Mouse (Mus musculus): Measurements from ENCODE around the gene Lrr1. TPM values are rescaled to one million over a fixed set of nuclear protein-coding genes. Genes with fewer than 3 reads are reported as not detected.

Gene Lrr1
- total RNA-seq, 2 experiments from 2014 or later: 2.7 to 5.4 TPM

- DNase-seq (ENCODE audit: low spot score in 2 of 2): peak; percentile 14 to 43
Observed at GRCm38 (mm10) chr12:69197378-69198163, 29.0 kb downstream of the Lrr1 start.

GRCm38 (mm10) chr12:69198164-69198535 lies 29.5 kb downstream of the Lrr1 start, which contains the start of gene Dnaaf2:
TSS of gene Dnaaf2 (minus strand) at chr12:69198429.
- peak; percentile 51 to 72 for DNase-seq (ENCODE audit: low spot score in 2 of 2)

GRCm38 (mm10) chr12:69198985-69199384 lies 30.4 kb downstream of the Lrr1 start:
- DNase-seq (ENCODE audit: low spot score in 2 of 2): no peak

GRCm38 (mm10) chr12:69204052-69204833 lies 35.6 kb downstream of the Lrr1 start, which contains the start of gene Gm49384:
TSS of gene Gm49384 (minus strand) at chr12:69204267.
- no peak for DNase-seq (ENCODE audit: low spot score in 2 of 2)

- no peak for DNase-seq (ENCODE audit: low spot score in 2 of 2)
Observed at GRCm38 (mm10) chr12:69207396-69207795, 38.8 kb downstream of the Lrr1 start.

GRCm38 (mm10) chr12:69207926-69208325 lies 39.3 kb downstream of the Lrr1 start:
- no peak for DNase-seq (ENCODE audit: low spot score in 2 of 2)

- no peak for DNase-seq (ENCODE audit: low spot score in 2 of 2)
Observed at GRCm38 (mm10) chr12:69208520-69208919, 39.9 kb downstream of the Lrr1 start.

- DNase-seq (ENCODE audit: low spot score in 2 of 2): no peak
Observed at GRCm38 (mm10) chr12:69210056-69210979, 41.7 kb downstream of the Lrr1 start.

GRCm38 (mm10) chr12:69211057-69211456 lies 42.4 kb downstream of the Lrr1 start:
- DNase-seq (ENCODE audit: low spot score in 2 of 2): no peak

- DNase-seq (ENCODE audit: low spot score in 2 of 2): no peak
Observed at GRCm38 (mm10) chr12:69213186-69213777, 44.7 kb downstream of the Lrr1 start.

- no peak for DNase-seq (ENCODE audit: low spot score in 2 of 2)
Observed at GRCm38 (mm10) chr12:69214393-69214792, 45.8 kb downstream of the Lrr1 start.

- DNase-seq (ENCODE audit: low spot score in 2 of 2): no peak
Observed at GRCm38 (mm10) chr12:69215000-69215785, 46.6 kb downstream of the Lrr1 start.

- DNase-seq (ENCODE audit: low spot score in 2 of 2): no peak
Observed at GRCm38 (mm10) chr12:69216587-69216986, 48.0 kb downstream of the Lrr1 start.

- DNase-seq (ENCODE audit: low spot score in 2 of 2): no peak
Observed at GRCm38 (mm10) chr12:69220613-69221277, 52.1 kb downstream of the Lrr1 start.

GRCm38 (mm10) chr12:69227776-69228466 lies 59.3 kb downstream of the Lrr1 start, which contains the start of gene Pole2:
TSS of gene Pole2 (minus strand) at chr12:69228195.
- DNase-seq (ENCODE audit: low spot score in 2 of 2): peak; percentile 80
